Mouse (Mus musculus) adrenal gland (tissue): Measurements from ENCODE around the gene Btbd35f3.
"Not testable (repeated sequence)": the region's sequence is repeated elsewhere in the genome, so short reads cannot be mapped to it uniquely, and the experiment has no call there.

Source experiments
- intact Hi-C: fragments of 180-260 bp; cut with DNase I; formaldehyde crosslinking; loops from one replicate; pipeline ENCODE4 v1.15.1; 2025
- long read RNA-seq, 2 experiments: library from polyadenylated mRNA; unstranded; transcript quantifications; one replicate each; pipeline ENCODE4 v2.0.0; 2020; ENCODE audit warnings: borderline replicate concordance in 1 of 2; ENCODE audit not compliant: insufficient replicate concordance in 1 of 2

Btbd35f3 gene
- long read RNA-seq, experiment 1, result 0 reads
- long read RNA-seq, experiment 2, result 0 reads

DNA sequence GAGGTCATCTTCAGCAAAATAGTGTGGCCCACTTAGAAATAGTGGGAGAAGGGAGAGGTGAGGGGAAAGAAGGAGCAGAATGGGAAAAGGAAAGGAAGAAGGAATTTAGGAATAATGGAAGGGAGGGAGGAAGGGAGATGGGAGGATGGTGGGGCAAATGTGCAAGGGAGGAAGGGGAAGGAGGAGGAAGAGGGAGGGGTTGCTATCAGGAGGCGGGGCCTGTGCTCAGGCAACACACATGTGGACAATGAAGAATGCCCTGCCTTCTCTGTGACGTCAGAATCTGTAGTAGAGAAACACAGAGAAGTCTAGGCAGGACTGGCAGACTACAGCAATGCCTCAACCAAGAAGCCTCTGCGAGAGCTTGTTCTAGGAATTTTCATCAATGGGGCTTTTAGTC is at the start of gene Btbd35f3:
Gene Btbd35f3, plus strand, starts transcription at position 301 of the 400 bp plus-strand sequence.
- intact Hi-C loops, result not testable (repeated sequence)
